Mouse (Mus musculus): Measurements from ENCODE around the gene Sf1.

GRCm38 (mm10) chr19:6416894-6417761 is 53.6 kb downstream of the Sf1 start:
- TF ChIP-seq CTCF (IDR thresholded peaks at IDR 0.05; ENCODE audit: low read depth) (no peak), EP300 (IDR thresholded peaks at IDR 0.05; ENCODE audit: low read depth) (no peak)

All from liver, embryonic 14.5 days (tissue).